Mouse (Mus musculus): ENCODE measurements around the gene Ephb4. TPM values are rescaled to one million over a fixed set of nuclear protein-coding genes. Genes with fewer than 3 reads are reported as not detected.

Ephb4 gene
- polyA plus RNA-seq, 1 experiment from 2014 or later, result 71.2 TPM

- no peak for ATAC-seq (ENCODE audit: insufficient number of reproducible peaks, low FRiP score, low TSS enrichment, low read depth)
- Histone ChIP-seq H3K27ac (replicated peaks; ENCODE audit: low read depth, low read length) (no peak overlapping the region), H3K9ac (ENCODE audit: low read length) (no peak overlapping the region), H3K4me3 (ENCODE audit: low read depth, low read length) (no peak overlapping the region), H3K4me2 (ENCODE audit: low read depth, severe bottlenecking) (no peak overlapping the region), H3K9me3 (ENCODE audit: control insufficient read depth, low read length) (no peaks in the 10 kb centered on the region), H3K36me3 (ENCODE audit: control insufficient read depth, insufficient read depth, low read length) (no peaks in the 10 kb centered on the region), H3K27me3 (ENCODE audit: control insufficient read depth, insufficient read depth, low read length) (no peaks in the 10 kb centered on the region), H3K4me1 (ENCODE audit: control insufficient read depth, insufficient read depth, low read length) (no peaks in the 10 kb centered on the region)
- WGBS, result 91% methylated on average over 3 of the region's 3 CpGs
- no peak for DNase-seq (ENCODE audit: low spot score)
Measured at GRCm38 (mm10) chr5:137410549-137410948, 60.6 kb downstream of the Ephb4 start.

- WGBS, result 71% methylated on average over 8 of the region's 8 CpGs
Measured at GRCm38 (mm10) chr5:137411235-137411634, 61.3 kb downstream of the Ephb4 start.

GRCm38 (mm10) chr5:137414253-137414652 lies 64.3 kb downstream of the Ephb4 start:
- ATAC-seq (ENCODE audit: insufficient number of reproducible peaks, low FRiP score, low TSS enrichment, low read depth), result no peak
- no peak overlapping the region for H3K4me3 ChIP-seq (ENCODE audit: low read depth, low read length)
- no peaks in the 10 kb centered on the region for H3K27me3 ChIP-seq (ENCODE audit: control insufficient read depth, insufficient read depth, low read length)
- no peak overlapping the region for H3K4me2 ChIP-seq (ENCODE audit: low read depth, severe bottlenecking)
- H3K36me3 ChIP-seq (ENCODE audit: control insufficient read depth, insufficient read depth, low read length), result no peaks in the 10 kb centered on the region
- no peak overlapping the region for H3K9ac ChIP-seq (ENCODE audit: low read length)
- H3K4me1 ChIP-seq (ENCODE audit: control insufficient read depth, insufficient read depth, low read length), result no peaks in the 10 kb centered on the region
- no peaks in the 10 kb centered on the region for H3K9me3 ChIP-seq (ENCODE audit: control insufficient read depth, low read length)
- no peak overlapping the region for H3K27ac ChIP-seq (replicated peaks; ENCODE audit: low read depth, low read length)
- 59% methylated on average over 5 of the region's 5 CpGs for WGBS
- DNase-seq (ENCODE audit: low spot score), result no peak

More at GRCm38 (mm10) chr5:137411235-137411634, 61.3 kb downstream of the Ephb4 start:
- DNase-seq (ENCODE audit: low spot score) (no peak), ATAC-seq (ENCODE audit: insufficient number of reproducible peaks, low FRiP score, low TSS enrichment, low read depth) (no peak)
- Histone ChIP-seq H3K4me2 (ENCODE audit: low read depth, severe bottlenecking) (no peak overlapping the region), H3K9ac (ENCODE audit: low read length) (no peak overlapping the region), H3K36me3 (ENCODE audit: control insufficient read depth, insufficient read depth, low read length) (no peaks in the 10 kb centered on the region), H3K27ac (replicated peaks; ENCODE audit: low read depth, low read length) (no peak overlapping the region), H3K27me3 (ENCODE audit: control insufficient read depth, insufficient read depth, low read length) (no peaks in the 10 kb centered on the region), H3K4me1 (ENCODE audit: control insufficient read depth, insufficient read depth, low read length) (no peaks in the 10 kb centered on the region), H3K4me3 (ENCODE audit: low read depth, low read length) (no peak overlapping the region), H3K9me3 (ENCODE audit: control insufficient read depth, low read length) (no peaks in the 10 kb centered on the region)

GRCm38 (mm10) chr5:137419105-137419504 lies 69.2 kb downstream of the Ephb4 start:
- Histone ChIP-seq H3K4me3 (ENCODE audit: low read depth, low read length) (no peak overlapping the region), H3K9ac (ENCODE audit: low read length) (no peak overlapping the region), H3K9me3 (ENCODE audit: control insufficient read depth, low read length) (no peaks in the 10 kb centered on the region), H3K4me2 (ENCODE audit: low read depth, severe bottlenecking) (no peak overlapping the region), H3K36me3 (ENCODE audit: control insufficient read depth, insufficient read depth, low read length) (no peaks in the 10 kb centered on the region), H3K27ac (replicated peaks; ENCODE audit: low read depth, low read length) (no peak overlapping the region), H3K4me1 (ENCODE audit: control insufficient read depth, insufficient read depth, low read length) (no peaks in the 10 kb centered on the region), H3K27me3 (ENCODE audit: control insufficient read depth, insufficient read depth, low read length) (no peaks in the 10 kb centered on the region)
- 70% methylated on average over 9 of the region's 9 CpGs for WGBS
- no peak for DNase-seq (ENCODE audit: low spot score)
- no peak for ATAC-seq (ENCODE audit: insufficient number of reproducible peaks, low FRiP score, low TSS enrichment, low read depth)

GRCm38 (mm10) chr5:137419841-137420240 lies 69.9 kb downstream of the Ephb4 start:
- no peaks in the 10 kb centered on the region for H3K27me3 ChIP-seq (ENCODE audit: control insufficient read depth, insufficient read depth, low read length)
- ATAC-seq (ENCODE audit: insufficient number of reproducible peaks, low FRiP score, low TSS enrichment, low read depth), result no peak
- no peaks in the 10 kb centered on the region for H3K4me1 ChIP-seq (ENCODE audit: control insufficient read depth, insufficient read depth, low read length)
- WGBS, result 84% methylated on average over 4 of the region's 4 CpGs
- H3K4me3 ChIP-seq (ENCODE audit: low read depth, low read length), result no peak overlapping the region
- no peak overlapping the region for H3K9ac ChIP-seq (ENCODE audit: low read length)
- no peak overlapping the region for H3K4me2 ChIP-seq (ENCODE audit: low read depth, severe bottlenecking)
- no peak for DNase-seq (ENCODE audit: low spot score)
- no peak overlapping the region for H3K27ac ChIP-seq (replicated peaks; ENCODE audit: low read depth, low read length)
- no peaks in the 10 kb centered on the region for H3K36me3 ChIP-seq (ENCODE audit: control insufficient read depth, insufficient read depth, low read length)
- H3K9me3 ChIP-seq (ENCODE audit: control insufficient read depth, low read length), result no peaks in the 10 kb centered on the region

- no peaks in the 10 kb centered on the region for H3K27me3 ChIP-seq (ENCODE audit: control insufficient read depth, insufficient read depth, low read length)
- 66% methylated on average over 6 of the region's 6 CpGs for WGBS
- H3K4me1 ChIP-seq (ENCODE audit: control insufficient read depth, insufficient read depth, low read length), result 0 out of 2 replicates have a peak, but pooled peaks cover 6% of the 10 kb centered on the region
- H3K9ac ChIP-seq (ENCODE audit: low read length), result no peak overlapping the region
- ATAC-seq (ENCODE audit: insufficient number of reproducible peaks, low FRiP score, low TSS enrichment, low read depth) (no peak), DNase-seq (ENCODE audit: low spot score) (no peak)
- H3K27ac ChIP-seq (replicated peaks; ENCODE audit: low read depth, low read length), result no peak overlapping the region
- H3K9me3 ChIP-seq (ENCODE audit: control insufficient read depth, low read length), result no peaks in the 10 kb centered on the region
- H3K4me2 ChIP-seq (ENCODE audit: low read depth, severe bottlenecking), result no peak overlapping the region
- H3K36me3 ChIP-seq (ENCODE audit: control insufficient read depth, insufficient read depth, low read length), result no peaks in the 10 kb centered on the region
- no peak overlapping the region for H3K4me3 ChIP-seq (ENCODE audit: low read depth, low read length)
Measured at GRCm38 (mm10) chr5:137425648-137426047, 75.7 kb downstream of the Ephb4 start.

Other genes starting within 250 kb of the Ephb4 start
- gene Trim56, start 233.9 kb upstream of the Ephb4 start, polyA plus RNA-seq (2014; fragmentation: Nextera tagmentation; extraction: Ambion mirVana), result 8.2 and 9.1 TPM in 2 replicates
- not detected in 2 replicates for gene Muc3, start 200.8 kb upstream of the Ephb4 start, polyA plus RNA-seq (2014; fragmentation: Nextera tagmentation; extraction: Ambion mirVana)
- not detected in 2 replicates for gene Muc3a, start 137.7 kb upstream of the Ephb4 start, polyA plus RNA-seq (2014; fragmentation: Nextera tagmentation; extraction: Ambion mirVana)
- gene Ache, start 62.6 kb upstream of the Ephb4 start, polyA plus RNA-seq (2014; fragmentation: Nextera tagmentation; extraction: Ambion mirVana), result 1.3 and 1.7 TPM in 2 replicates
- gene Ufsp1, start 55.5 kb upstream of the Ephb4 start, polyA plus RNA-seq (2014; fragmentation: Nextera tagmentation; extraction: Ambion mirVana), result 7.4 and 7.6 TPM in 2 replicates
- 175 and 177 TPM in 2 replicates for gene Srrt, start 42.4 kb upstream of the Ephb4 start, polyA plus RNA-seq (2014; fragmentation: Nextera tagmentation; extraction: Ambion mirVana)
- gene Trip6, start 35.7 kb upstream of the Ephb4 start, polyA plus RNA-seq (2014; fragmentation: Nextera tagmentation; extraction: Ambion mirVana), result 56.5 and 57.2 TPM in 2 replicates
- 4.7 and 6.4 TPM in 2 replicates for gene Slc12a9, start 16.5 kb upstream of the Ephb4 start, polyA plus RNA-seq (2014; fragmentation: Nextera tagmentation; extraction: Ambion mirVana)
- 0.13 TPM in 1 of 2 replicates, not detected in the other for gene Zan, start 127.0 kb downstream of the Ephb4 start, polyA plus RNA-seq (2014; fragmentation: Nextera tagmentation; extraction: Ambion mirVana)
- 51.1 and 59.3 TPM in 2 replicates for gene Pop7, start 152.4 kb downstream of the Ephb4 start, polyA plus RNA-seq (2014; fragmentation: Nextera tagmentation; extraction: Ambion mirVana)
- gene Gigyf1, start 168.4 kb downstream of the Ephb4 start, polyA plus RNA-seq (2014; fragmentation: Nextera tagmentation; extraction: Ambion mirVana), result 13.7 and 14.1 TPM in 2 replicates
- 0.54 and 0.67 TPM in 2 replicates for gene Epo, start 183.1 kb downstream of the Ephb4 start, polyA plus RNA-seq (2014; fragmentation: Nextera tagmentation; extraction: Ambion mirVana)
- 352 and 360 TPM in 2 replicates for gene Gnb2, start 183.4 kb downstream of the Ephb4 start, polyA plus RNA-seq (2014; fragmentation: Nextera tagmentation; extraction: Ambion mirVana)
- gene Actl6b, start 203.4 kb downstream of the Ephb4 start, polyA plus RNA-seq (2014; fragmentation: Nextera tagmentation; extraction: Ambion mirVana), result not detected in 2 replicates
- 0.67 and 0.84 TPM in 2 replicates for gene Tfr2, start 219.7 kb downstream of the Ephb4 start, polyA plus RNA-seq (2014; fragmentation: Nextera tagmentation; extraction: Ambion mirVana)

Data from limb, embryonic 11.5 days (tissue).